Mouse (Mus musculus): ENCODE results near the gene Tmem19.

DNA sequence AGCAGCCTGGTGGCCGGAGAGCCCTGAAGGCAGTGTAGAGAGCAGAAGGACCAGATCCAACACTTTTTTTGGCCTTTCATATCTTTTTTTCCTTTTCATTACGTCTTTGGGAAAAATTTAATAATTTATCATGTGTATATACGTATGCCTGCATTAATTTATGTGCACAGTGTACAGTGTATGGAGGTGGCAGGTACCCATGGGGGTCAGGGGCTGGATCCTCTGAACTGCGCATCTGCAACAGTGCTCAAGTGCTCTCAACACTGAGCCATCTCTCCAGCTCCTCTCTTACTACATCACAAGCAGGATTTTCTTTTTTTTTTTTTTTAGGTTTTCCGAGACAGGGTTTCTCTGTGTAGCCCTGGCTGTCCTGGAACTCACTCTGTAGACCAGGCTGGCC, 64.7 kb downstream of the Tmem19 start:
- TF ChIP-seq CTCF (IDR thresholded peaks at IDR 0.05) (no peak), EP300 (IDR thresholded peaks at IDR 0.05) (no peak)

Measured in lung, postnatal 0 days (tissue).